Mouse (Mus musculus): ENCODE results near the gene Eif5a2. TPM values are rescaled to one million over a fixed set of nuclear protein-coding genes. Genes with fewer than 3 reads are reported as not detected.
A peak's percentile ranks its signal among the peaks of the same experiment; 100 is the strongest.
"Not testable (repeated sequence)": the region's sequence is repeated elsewhere in the genome, so short reads cannot be mapped to it uniquely, and the experiment has no call there.

Gene Eif5a2
- total RNA-seq (2021) = under 1 TPM; 0.46 to 0.52 TPM
- long read RNA-seq, experiment 1 = 0 reads
- long read RNA-seq, experiment 2, full-length matches to known transcripts = 1 of 2 reads
- long read RNA-seq, experiment 2, partial matches to known transcripts = 0 of 2 reads
- long read RNA-seq, experiment 2, other reads (novel, unspliced or antisense) = 1 of 2 reads

GRCm38 (mm10) chr3:28780994-28781393, at the start of gene Eif5a2:
Eif5a2 (plus strand) TSS chr3:28781276.
- DNase-seq (ENCODE audit: low spot score) = peak; percentile 90

GRCm38 (mm10) chr3:28734712-28735111, 46.4 kb upstream of the Eif5a2 start:
- DNase-seq (ENCODE audit: low spot score) = no peak

- no peak for DNase-seq (ENCODE audit: low spot score)
Measured at GRCm38 (mm10) chr3:28736981-28737380, 44.1 kb upstream of the Eif5a2 start.

- DNase-seq (ENCODE audit: low spot score) = no peak
Measured at GRCm38 (mm10) chr3:28740353-28740752, 40.7 kb upstream of the Eif5a2 start.

- DNase-seq (ENCODE audit: low spot score) = no peak
Measured at GRCm38 (mm10) chr3:28743251-28743650, 37.8 kb upstream of the Eif5a2 start.

GRCm38 (mm10) chr3:28745835-28746483, 35.1 kb upstream of the Eif5a2 start:
- peak; percentile 80 for DNase-seq (ENCODE audit: low spot score)

GRCm38 (mm10) chr3:28748151-28748550, 32.9 kb upstream of the Eif5a2 start:
- no peak for DNase-seq (ENCODE audit: low spot score)

- no peak for DNase-seq (ENCODE audit: low spot score)
Measured at GRCm38 (mm10) chr3:28748956-28749355, 32.1 kb upstream of the Eif5a2 start.

- no peak for DNase-seq (ENCODE audit: low spot score)
Measured at GRCm38 (mm10) chr3:28755477-28755876, 25.6 kb upstream of the Eif5a2 start.

GRCm38 (mm10) chr3:28761225-28761789, 19.8 kb upstream of the Eif5a2 start:
- DNase-seq (ENCODE audit: low spot score) = no peak

- DNase-seq (ENCODE audit: low spot score) = no peak
Measured at GRCm38 (mm10) chr3:28766935-28767334, 14.1 kb upstream of the Eif5a2 start.

- no peak for DNase-seq (ENCODE audit: low spot score)
Measured at GRCm38 (mm10) chr3:28768222-28768621, 12.9 kb upstream of the Eif5a2 start.

GRCm38 (mm10) chr3:28772919-28773318, 8.2 kb upstream of the Eif5a2 start:
- DNase-seq (ENCODE audit: low spot score) = not testable (repeated sequence)

GRCm38 (mm10) chr3:28775361-28775760, 5.7 kb upstream of the Eif5a2 start:
- no peak for DNase-seq (ENCODE audit: low spot score)

- no peak for DNase-seq (ENCODE audit: low spot score)
Measured at GRCm38 (mm10) chr3:28775958-28776357, 5.1 kb upstream of the Eif5a2 start.

- no peak for DNase-seq (ENCODE audit: low spot score)
Measured at GRCm38 (mm10) chr3:28776491-28776890, 4.6 kb upstream of the Eif5a2 start.

- no peak for DNase-seq (ENCODE audit: low spot score)
Measured at GRCm38 (mm10) chr3:28780511-28780910, 565 bp upstream of the Eif5a2 start.

- DNase-seq (ENCODE audit: low spot score) = no peak
Measured at GRCm38 (mm10) chr3:28781422-28781821, 346 bp downstream of the Eif5a2 start.

- DNase-seq (ENCODE audit: low spot score) = no peak
Measured at GRCm38 (mm10) chr3:28781848-28782247, 772 bp downstream of the Eif5a2 start.

GRCm38 (mm10) chr3:28784176-28784575, 3.1 kb downstream of the Eif5a2 start:
- no peak for DNase-seq (ENCODE audit: low spot score)

GRCm38 (mm10) chr3:28794835-28795234, 13.8 kb downstream of the Eif5a2 start:
- no peak for DNase-seq (ENCODE audit: low spot score)

GRCm38 (mm10) chr3:28805301-28806097, 24.4 kb downstream of the Eif5a2 start, which contains the start of gene Rpl22l1:
Rpl22l1 (plus strand) TSS chr3:28805436.
- DNase-seq (ENCODE audit: low spot score) = peak; percentile 99
